Mouse (Mus musculus) embryonic facial prominence, embryonic 11.5 days (tissue): ENCODE data around the gene Mnt. TPM values are rescaled to one million over a fixed set of nuclear protein-coding genes. Genes with fewer than 3 reads are reported as not detected.

Experiments used
- ATAC-seq: fragments of 200-750 bp; cut with Nextera tagmentation; replicated peaks from 2 replicates; pipeline ENCODE4 v1.8.0; 2017; ENCODE audit warnings: low read depth; ENCODE audit not compliant: insufficient number of reproducible peaks, low FRiP score, low TSS enrichment
- DNase-seq: peaks from one replicate; pipeline ENCODE4 v3.0.0-alpha.2; 2015; ENCODE audit warnings: low spot score
- H3K27ac ChIP-seq: fragments of 300-500 bp; sonication (generic); replicated peaks from 2 replicates; pipeline ENCODE4 v1.5.1; 2014; ENCODE audit warnings: mild to moderate bottlenecking, low read depth, low read length, control low read depth
- H3K27me3 ChIP-seq: fragments of 300-500 bp; sonication (generic); 2 replicates; pipeline ENCODE4 v1.6.1; 2014; ENCODE audit warnings: mild to moderate bottlenecking, low read length, moderate library complexity, mixed read lengths; ENCODE audit not compliant: control insufficient read depth, insufficient read depth
- H3K36me3 ChIP-seq: fragments of 300-500 bp; sonication (generic); replicated peaks from 2 replicates; pipeline ENCODE4 v1.6.1; 2014; ENCODE audit warnings: low read depth, mild to moderate bottlenecking, low read length, moderate library complexity, mixed read lengths; ENCODE audit not compliant: control insufficient read depth, insufficient read depth
- H3K4me1 ChIP-seq: fragments of 300-500 bp; sonication (generic); 2 replicates; pipeline ENCODE4 v1.6.1; 2014; ENCODE audit warnings: low read length, mixed read lengths; ENCODE audit not compliant: control insufficient read depth, insufficient read depth
- H3K4me2 ChIP-seq: fragments of 300-500 bp; sonication (generic); 2 replicates; pipeline ENCODE4 v1.6.1; 2014; ENCODE audit warnings: low read depth, mild to moderate bottlenecking, control low read depth, low read length, moderate library complexity
- H3K4me3 ChIP-seq: fragments of 300-500 bp; sonication (generic); 2 replicates; pipeline ENCODE4 v1.5.1; 2014; ENCODE audit warnings: low read depth, low read length, control low read depth
- H3K9ac ChIP-seq: fragments of 300-500 bp; sonication (generic); replicated peaks from 2 replicates; pipeline ENCODE4 v1.6.1; 2014; ENCODE audit warnings: mild to moderate bottlenecking, control low read depth, low read length
- H3K9me3 ChIP-seq: fragments of 300-500 bp; sonication (generic); replicated peaks from 2 replicates; pipeline ENCODE4 v1.6.1; 2016; ENCODE audit warnings: mild to moderate bottlenecking, low read length, inconsistent platforms, mixed read lengths; ENCODE audit not compliant: control insufficient read depth
- WGBS: fragments of 180-500 bp; shearing (Covaris S2); extraction: QIAGEN DNeasy Blood & Tissue Kit; methylation state at CpG from one replicate; pipeline ENCODE4 v1.1.7; 2014; 5-methylcytosine and 5-hydroxymethylcytosine counted together
- polyA plus RNA-seq: library from polyadenylated mRNA; unstranded; fragments of >200 nt; fragmentation: Nextera tagmentation; extraction: Ambion mirVana; gene quantifications from 2 replicates; pipeline ENCODE4 v1.2.1, GENCODE M21; 2014

The Mnt gene
- polyA plus RNA-seq, 1 experiment from 2014 or later, result 3.0 TPM

DNA sequence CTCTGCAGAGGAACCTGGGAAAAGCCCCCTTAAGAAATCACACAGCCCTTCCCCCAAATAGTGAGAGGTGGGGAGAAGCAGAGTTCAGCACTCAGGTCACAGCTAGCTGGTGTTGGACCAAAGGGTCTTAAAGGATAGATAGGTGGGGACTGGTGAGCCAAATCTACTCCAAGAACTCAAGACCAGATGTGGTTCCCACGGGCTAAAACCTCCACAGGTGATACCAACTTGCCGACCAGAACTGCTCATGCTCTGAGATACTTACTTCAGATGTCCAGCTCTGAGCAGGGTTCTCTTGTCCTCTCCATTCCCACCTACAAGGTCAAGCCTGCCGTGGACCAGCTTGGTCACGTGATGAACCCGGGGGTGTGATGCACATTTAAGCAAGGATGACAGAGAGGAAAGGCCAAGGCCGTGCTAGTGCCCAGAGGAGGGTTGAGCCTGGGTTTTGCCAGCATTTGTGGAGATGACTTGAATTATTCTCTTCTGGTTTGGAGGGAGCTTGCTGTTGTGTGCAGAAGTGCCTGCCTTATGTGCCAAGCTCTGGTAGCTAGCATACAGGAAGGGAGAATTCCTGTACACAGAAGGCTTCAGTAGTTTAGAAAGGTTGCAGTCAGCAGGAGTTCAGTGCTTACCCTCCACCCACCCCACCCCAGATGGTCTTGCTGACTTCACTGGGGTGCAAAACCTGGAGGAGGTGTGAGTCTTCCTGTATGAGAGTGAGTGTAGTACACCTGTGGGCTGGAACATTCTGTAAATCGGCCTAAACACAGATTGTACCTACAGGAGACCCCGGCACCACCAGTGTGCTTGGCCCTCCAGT lies 3.0 kb downstream of the Mnt start:
- H3K27me3 ChIP-seq, result no peaks in the 10 kb centered on the region
- no peak overlapping the region; the same call in 1 of the 2 replicates for H3K4me2 ChIP-seq
- DNase-seq, result no peak
- H3K9ac ChIP-seq, result peak overlapping the region; percentile 28; the same call in 1 of the 2 replicates
- H3K9me3 ChIP-seq, result no peaks in the 10 kb centered on the region
- ATAC-seq, result no peak
- peaks cover 3% of the 10 kb centered on the region for H3K4me1 ChIP-seq
- H3K36me3 ChIP-seq, result no peaks in the 10 kb centered on the region; the same call in 1 of the 2 replicates
- no peak overlapping the region for H3K4me3 ChIP-seq
- 86% methylated on average over 8 of the region's 8 CpGs for whole genome bisulfite sequencing
- no peak overlapping the region for H3K27ac ChIP-seq

DNA sequence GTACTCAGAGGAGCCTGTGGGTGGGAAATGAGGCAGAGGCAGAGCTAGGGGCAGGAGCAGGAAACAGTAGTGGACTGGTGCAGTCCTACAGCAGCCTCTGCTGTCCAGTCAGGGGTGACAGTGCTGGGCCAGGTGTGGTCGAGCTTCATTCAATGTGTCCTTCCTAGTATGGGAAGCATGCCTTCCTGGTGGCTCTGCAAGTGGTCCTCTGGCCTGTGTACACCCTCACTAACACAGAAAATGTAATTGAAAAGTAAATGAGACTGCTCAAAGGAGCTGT lies 3.6 kb downstream of the Mnt start:
- no peak overlapping the region for H3K4me3 ChIP-seq

DNA sequence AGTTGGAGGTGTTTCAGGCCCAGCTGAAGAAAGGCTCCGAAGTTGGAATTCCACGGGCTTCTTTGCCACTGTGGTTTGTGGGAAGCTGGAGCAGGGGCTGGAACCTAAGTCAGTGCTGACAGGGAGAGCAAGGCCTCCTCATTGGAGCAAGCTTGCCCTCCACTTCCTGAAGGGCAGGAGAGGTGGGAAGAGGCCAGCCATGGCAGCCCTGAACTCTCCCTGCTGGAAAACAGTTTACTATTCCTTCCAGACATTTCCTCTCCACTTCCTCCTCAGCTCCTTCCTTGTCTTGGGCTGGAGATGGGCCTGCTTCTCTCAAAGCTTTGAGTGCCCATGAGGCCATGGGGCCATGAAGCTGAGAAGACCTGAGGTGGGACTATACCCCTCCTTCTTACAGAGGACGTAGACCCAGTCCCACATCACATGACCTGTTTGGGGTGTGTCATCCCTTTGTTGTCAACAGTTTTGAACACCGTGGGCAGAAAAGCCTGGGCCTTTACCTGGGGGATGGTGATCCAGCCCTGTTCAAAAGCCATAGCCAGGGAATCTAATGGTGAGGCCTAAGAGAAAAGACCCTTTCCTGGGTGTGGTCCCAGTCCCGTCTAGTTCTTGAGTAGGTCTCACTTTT lies 4.0 kb downstream of the Mnt start:
- 61% methylated on average over 5 of the region's 5 CpGs for WGBS
- H3K4me1 ChIP-seq, result peaks cover 3% of the 10 kb centered on the region
- no peak overlapping the region for H3K27ac ChIP-seq
- ATAC-seq (no peak), DNase-seq (no peak)
- H3K9ac ChIP-seq, result no peak overlapping the region
- H3K4me2 ChIP-seq, result no peak overlapping the region
- no peaks in the 10 kb centered on the region; the same call in 1 of the 2 replicates for H3K36me3 ChIP-seq
- no peaks in the 10 kb centered on the region for H3K27me3 ChIP-seq
- H3K9me3 ChIP-seq, result no peaks in the 10 kb centered on the region
- H3K4me3 ChIP-seq, result no peak overlapping the region

More for the DNA sequence above, 3.6 kb downstream of the Mnt start:
- 76% methylated on average over 1 of the region's 1 CpGs for WGBS
- H3K4me2 ChIP-seq, result no peak overlapping the region
- DNase-seq, result no peak
- no peak for ATAC-seq
- H3K36me3 ChIP-seq, result no peaks in the 10 kb centered on the region; the same call in 1 of the 2 replicates
- no peaks in the 10 kb centered on the region for H3K9me3 ChIP-seq
- H3K4me1 ChIP-seq, result peaks cover 3% of the 10 kb centered on the region
- no peak overlapping the region for H3K27ac ChIP-seq
- no peak overlapping the region for H3K9ac ChIP-seq
- H3K27me3 ChIP-seq, result no peaks in the 10 kb centered on the region

DNA sequence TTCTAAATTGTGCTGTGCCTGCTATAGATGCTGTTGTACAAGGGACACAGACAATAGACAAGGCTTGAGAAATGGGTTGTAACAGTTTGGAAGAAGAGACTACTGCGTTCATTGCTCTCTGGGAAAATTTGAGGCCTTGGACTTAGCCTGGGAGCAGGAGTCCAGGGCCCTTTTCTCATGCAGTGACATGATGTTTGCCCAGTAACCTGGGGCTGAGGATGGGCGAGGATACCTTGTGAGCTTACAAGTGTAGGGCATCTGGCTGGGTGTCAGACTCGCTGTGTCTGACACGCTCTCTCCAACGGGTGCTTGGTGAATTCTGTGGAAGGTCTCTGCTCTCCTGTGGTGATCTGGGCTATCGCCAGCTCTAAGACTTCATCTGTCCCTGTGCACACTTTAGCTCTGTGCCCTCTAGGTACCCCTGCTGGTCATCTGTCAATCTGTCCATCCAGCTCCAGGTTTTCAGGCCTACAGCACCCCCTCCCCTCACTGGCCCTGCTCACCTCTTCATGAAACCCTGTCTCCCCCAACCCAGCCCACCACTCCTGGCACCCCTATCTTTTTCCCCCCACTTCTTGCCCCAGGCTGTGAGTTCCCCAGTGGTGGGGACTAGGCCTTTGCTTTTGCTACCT lies 5.0 kb downstream of the Mnt start:
- peaks cover 3% of the 10 kb centered on the region for H3K4me1 ChIP-seq
- no peak overlapping the region for H3K9ac ChIP-seq
- no peak overlapping the region for H3K4me3 ChIP-seq
- DNase-seq, result no peak
- 88% methylated on average over 6 of the region's 6 CpGs for WGBS
- H3K27me3 ChIP-seq, result no peaks in the 10 kb centered on the region
- no peaks in the 10 kb centered on the region; the same call in 1 of the 2 replicates for H3K36me3 ChIP-seq
- no peaks in the 10 kb centered on the region for H3K9me3 ChIP-seq
- ATAC-seq, result no peak
- H3K4me2 ChIP-seq, result no peak overlapping the region
- no peak overlapping the region for H3K27ac ChIP-seq

DNA sequence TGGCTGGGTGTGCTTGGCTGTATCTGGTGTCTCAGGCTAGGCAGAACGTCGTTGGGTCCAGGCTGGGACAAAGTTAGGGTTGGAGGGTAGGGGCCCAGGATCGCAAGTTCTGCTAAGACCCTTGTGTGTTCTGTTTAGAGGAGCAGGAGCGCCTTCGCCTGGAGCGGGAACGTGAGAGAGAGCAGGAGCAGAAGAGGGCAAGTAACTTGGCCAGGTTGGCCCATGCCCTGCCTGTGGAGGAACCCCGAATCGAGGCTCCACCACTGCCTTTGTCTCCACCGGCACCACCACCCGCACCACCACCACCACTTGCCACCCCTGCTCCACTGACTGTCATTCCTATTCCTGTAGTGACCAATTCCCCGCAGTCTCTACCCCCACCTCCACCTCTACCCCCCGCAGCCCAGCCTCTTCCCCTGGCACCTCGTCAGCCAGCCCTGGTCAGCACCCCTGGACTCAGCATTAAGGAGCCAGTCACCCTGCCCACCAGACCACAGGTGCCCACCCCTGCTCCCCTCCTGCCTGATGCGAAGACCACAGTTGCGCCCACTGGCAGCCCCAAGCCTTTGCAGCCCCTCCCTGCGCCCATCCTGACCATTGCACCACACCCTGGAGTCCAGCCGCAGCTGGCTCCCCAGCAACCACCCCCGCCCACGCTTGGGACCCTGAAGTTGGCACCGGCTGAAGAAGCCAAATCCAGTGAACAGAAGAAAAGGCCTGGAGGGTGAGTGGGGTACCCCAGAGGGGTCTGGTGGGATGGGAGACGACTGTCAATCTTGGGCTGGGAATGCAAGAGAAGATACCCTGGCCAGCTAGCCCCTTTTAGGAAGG lies 5.7 kb downstream of the Mnt start:
- Histone ChIP-seq H3K9ac (no peak overlapping the region), H3K27me3 (no peaks in the 10 kb centered on the region), H3K4me2 (no peak overlapping the region), H3K36me3 (no peaks in the 10 kb centered on the region; the same call in 1 of the 2 replicates), H3K4me3 (no peak overlapping the region), H3K4me1 (peaks cover 3% of the 10 kb centered on the region), H3K27ac (no peak overlapping the region), H3K9me3 (no peaks in the 10 kb centered on the region)
- WGBS, result 87% methylated on average over 22 of the region's 22 CpGs
- ATAC-seq (no peak), DNase-seq (no peak)

DNA sequence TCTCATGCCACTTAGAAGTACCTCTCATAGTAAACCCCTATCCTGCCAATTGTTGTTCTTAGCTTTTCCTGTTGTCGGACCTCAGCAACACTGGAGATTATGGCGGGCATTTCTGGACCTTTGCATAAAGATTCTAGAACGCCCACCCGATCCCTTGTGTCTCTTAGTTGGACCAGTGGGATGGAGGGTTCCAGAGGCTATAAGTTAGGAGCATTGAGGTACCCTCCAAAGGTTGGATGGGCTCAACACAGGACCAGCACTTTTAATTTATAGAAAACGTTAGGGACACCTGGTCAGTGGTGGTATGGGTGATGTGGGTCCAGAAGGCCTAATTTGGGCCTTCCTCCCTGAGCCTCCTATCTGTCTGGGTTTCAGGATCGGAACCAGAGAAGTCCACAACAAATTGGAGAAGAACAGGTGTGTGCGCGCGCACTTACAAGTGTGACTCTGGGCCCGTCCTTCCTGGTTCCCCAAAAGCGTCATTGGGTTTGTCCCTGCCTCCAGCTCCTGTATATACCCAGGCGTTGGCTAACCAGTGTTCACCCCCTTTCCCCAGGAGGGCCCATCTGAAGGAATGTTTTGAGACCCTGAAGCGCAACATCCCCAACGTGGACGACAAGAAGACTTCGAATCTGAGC lies 6.5 kb downstream of the Mnt start:
- no peaks in the 10 kb centered on the region; the same call in 1 of the 2 replicates for H3K36me3 ChIP-seq
- no peak for DNase-seq
- H3K4me2 ChIP-seq, result peak overlapping the region; percentile 91
- H3K27ac ChIP-seq, result peak overlapping the region; percentile 89
- WGBS, result 47% methylated on average over 16 of the region's 16 CpGs
- no peaks in the 10 kb centered on the region for H3K27me3 ChIP-seq
- peaks cover 3% of the 10 kb centered on the region for H3K4me1 ChIP-seq
- H3K9me3 ChIP-seq, result no peaks in the 10 kb centered on the region
- H3K4me3 ChIP-seq, result peak overlapping the region; percentile 53
- peak overlapping the region; percentile 61 for H3K9ac ChIP-seq
- no peak for ATAC-seq

DNA sequence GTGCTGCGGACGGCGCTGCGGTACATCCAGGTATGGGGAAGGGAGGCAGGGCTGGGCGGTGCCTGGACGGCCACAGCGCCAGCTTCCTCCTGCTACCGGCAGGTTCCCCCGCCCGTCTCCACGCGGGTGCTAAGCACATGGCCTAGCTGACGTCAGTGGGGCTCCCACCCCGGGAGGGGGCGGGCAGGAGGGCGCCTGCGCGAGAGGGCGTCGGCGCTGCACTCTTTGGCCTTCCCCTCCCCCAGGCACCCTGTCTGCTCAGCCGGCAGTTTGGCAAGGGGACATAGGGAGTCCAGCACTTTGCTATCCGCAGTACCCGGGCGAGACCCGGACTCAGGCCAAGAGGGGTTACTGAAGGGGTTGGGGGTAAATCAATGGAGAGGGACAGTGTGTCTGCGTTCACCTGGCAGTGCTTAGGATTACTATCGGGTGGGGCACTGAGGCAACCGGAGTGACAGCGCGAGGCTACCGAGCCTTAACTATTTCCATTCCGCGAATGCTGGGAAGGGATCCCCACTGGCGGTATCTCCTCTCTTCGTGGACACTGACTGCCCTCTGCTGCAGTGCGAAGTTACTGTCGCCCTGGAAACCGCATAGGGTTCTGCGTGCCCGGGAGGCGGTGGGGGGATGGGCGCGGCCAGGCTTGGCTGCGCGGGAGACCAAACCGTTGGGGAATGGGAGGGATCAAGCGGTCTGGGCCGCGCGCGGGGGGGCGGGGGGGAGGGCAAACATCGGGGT lies 7.1 kb downstream of the Mnt start:
- Histone ChIP-seq H3K9me3 (no peaks in the 10 kb centered on the region), H3K9ac (peak overlapping the region; percentile 61), H3K4me2 (peak overlapping the region; percentile 91), H3K36me3 (peaks cover 5% of the 10 kb centered on the region), H3K4me1 (peaks cover 5% of the 10 kb centered on the region), H3K4me3 (peak overlapping the region; percentile 53), H3K27ac (peak overlapping the region; percentile 89), H3K27me3 (no peaks in the 10 kb centered on the region)
- ATAC-seq (peak; percentile 51), DNase-seq (peak; percentile 90)
- under 1% methylated on average over 54 of the region's 54 CpGs for WGBS
